Mouse (Mus musculus): Measurements from ENCODE around the gene Tagln3. TPM values are rescaled to one million over a fixed set of nuclear protein-coding genes. Genes with fewer than 3 reads are reported as not detected.

Tagln3 gene
- total RNA-seq, 4 experiments from 2014 or later, result 0.60 to 0.98 (median 0.78) TPM; not detected in 1

DNA sequence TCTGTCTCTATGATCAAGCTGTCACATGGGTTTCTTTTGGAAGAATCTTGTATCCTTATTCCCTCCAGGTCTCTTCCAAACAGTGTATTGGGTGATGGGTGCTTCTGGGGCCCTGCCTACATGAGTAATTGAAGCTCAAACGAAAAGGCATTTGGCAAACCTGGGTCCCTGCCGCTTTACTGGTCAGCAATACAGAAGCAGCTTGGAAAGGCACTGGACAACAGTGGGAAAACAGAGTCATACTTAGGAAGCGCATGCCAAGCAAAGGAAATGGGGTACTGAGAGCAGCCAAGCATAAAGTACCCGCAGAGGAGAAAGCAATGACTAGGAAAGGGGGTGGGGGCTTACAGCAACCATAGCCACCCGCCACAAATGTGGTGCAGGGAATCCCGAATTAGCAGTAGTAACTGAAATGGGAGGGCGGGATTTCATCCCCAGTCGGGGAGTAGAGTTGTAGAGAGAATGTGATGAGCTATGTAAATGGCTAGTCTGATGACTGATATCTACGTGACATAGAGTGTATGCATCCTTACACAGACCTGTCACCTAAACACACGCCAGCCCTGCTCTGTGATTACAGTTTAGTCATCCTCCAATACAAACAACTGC, 4.3 kb downstream of the Tagln3 start:
- no peak for DNase-seq (ENCODE audit: low spot score)

DNA sequence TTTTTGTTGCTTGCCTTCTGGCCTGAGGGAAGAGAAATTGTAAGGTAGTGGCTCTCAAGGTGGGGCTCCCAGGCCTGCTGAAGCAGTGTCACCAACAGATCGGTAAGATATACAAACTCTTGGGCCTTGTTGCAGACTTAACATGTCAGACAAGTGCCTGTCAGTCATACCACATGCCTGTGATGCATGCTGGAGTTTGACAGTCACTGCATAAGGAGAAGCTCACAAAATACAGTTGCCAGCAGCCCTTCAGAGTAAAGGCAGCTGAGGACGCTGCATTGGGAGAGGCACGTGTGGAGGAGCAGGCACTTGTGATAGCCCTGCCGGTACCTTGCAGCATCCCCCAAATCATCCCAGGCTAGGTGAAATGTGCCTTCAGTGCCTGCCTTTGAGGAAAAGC, 6.1 kb downstream of the Tagln3 start:
- DNase-seq (ENCODE audit: low spot score), result no peak

DNA sequence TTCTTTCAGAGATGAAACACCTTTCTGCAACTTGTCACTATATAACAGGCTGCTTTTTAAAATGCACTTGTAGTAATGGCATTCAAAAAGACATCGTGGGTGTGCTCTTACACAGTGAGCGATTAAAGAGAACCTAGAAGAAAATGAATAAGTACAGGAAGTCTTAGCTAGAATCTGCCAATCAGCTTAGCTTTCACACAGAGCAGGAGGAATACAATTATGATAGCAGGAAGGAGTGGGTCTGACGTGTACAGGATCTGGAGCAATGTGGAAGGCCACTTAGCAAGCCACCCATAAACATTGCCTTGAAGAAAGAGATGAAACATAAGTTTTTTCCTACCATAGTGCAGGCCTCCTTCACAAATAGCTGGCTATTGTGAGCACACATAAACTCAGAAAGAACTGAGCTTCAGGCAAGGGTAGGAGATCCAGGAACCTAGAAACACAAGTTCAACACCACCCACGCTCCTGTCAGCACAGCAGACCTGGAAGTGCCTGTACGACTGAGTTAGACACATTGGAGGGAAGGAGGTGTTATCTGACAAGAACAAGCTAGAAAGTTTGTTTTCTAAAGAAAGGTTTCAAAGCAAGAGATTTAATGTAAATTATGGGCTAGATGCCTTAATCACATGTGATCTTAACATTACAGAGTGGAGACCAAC, 9.8 kb downstream of the Tagln3 start:
- no peak for DNase-seq (ENCODE audit: low spot score)

DNA sequence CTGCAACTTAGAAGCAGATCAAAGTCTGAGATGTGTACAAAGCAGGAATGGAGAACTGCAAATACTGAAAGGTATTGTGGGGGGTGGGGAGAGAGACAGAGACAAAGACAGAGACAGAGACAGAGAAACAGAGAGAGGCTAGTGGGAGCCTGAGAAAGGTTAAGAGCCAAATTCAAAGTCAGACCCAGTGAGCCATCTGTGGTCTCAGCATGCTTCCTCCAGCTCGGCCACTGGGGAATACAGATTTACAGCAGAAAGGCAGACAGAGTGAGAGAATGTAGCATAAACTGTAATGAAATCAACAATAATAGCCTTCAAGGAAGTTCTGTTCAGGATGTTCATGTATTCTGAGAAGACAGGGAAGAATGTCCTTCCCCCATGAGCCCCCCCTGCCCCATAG, 10.5 kb downstream of the Tagln3 start:
- DNase-seq (ENCODE audit: low spot score), result no peak

DNA sequence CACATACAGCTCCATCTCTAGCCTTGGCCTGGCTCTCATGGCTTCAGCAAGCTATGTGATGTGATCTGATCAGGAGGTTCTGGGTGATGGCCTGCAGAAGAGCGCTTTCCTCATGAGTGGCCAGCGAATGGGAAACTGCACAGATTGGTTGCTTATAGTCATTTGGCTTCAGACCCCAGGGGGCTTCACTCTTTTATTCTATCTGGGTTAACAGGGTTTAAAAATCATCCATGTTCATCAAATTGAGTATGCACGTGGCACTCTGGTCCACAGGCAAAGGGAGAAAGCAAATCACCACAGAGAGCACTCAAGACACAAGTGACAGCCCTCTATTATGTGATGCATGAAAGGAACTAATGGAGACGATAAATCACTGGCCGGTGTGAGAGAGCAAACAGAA, 11.1 kb downstream of the Tagln3 start:
- DNase-seq (ENCODE audit: low spot score), result no peak

DNA sequence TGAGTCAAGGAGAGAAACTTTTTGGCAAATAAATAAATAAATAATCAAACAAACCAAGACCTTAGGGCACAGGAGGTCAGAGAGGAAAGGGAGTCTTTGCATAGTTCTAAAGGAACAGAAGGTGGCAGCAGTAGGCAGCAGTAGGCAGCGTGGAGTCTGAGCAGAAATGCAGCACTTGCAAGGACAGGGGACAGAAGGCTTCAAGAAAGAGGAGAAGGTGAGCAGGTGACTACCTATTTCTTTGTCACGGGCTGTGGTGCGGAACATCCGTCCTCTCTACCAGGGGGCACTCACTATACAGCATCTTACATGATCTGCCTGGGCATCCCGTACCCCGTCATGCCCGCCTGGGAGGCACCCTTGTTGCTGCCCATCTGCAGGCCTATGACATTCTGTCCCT, 13.1 kb downstream of the Tagln3 start:
- no peak for DNase-seq (ENCODE audit: low spot score)

DNA sequence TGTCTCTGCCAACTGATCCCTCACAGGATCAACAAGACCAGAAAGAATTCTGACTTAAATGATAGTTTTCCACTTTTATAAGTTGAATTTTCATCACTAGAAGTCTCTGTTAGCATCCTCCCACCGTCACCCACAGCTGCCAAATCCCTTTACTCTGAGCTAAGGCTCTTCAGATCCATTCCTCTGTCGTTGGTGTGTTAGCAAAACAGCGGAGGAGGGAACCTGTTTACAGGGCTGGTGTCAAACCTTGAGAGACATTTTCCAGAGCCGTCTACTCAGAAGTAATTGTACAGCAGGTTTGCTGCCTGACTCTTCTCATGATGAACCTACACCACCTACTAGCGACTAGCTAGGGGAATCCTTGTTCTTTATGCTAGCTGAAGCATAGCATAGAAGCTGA, 25.1 kb downstream of the Tagln3 start:
- DNase-seq (ENCODE audit: low spot score), result no peak

DNA sequence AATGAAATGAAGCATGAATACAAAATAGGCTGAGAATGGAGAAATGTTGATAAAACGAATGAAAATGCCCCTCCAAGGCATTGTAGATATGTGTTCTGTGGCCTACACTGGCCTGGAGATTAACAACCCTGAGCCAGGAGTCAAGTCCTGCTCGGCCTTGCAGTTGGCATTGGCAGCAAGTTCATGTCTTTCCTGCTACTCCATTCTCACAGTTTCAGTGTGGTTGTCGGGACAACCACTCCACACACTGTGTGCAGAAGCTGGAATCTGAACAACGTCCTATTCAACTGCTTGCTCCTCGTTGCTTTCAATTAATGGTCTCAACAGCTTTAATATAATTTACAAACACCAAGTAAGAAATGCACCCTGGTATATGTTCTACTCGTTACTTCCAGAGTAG, 26.4 kb downstream of the Tagln3 start:
- DNase-seq (ENCODE audit: low spot score), result no peak

DNA sequence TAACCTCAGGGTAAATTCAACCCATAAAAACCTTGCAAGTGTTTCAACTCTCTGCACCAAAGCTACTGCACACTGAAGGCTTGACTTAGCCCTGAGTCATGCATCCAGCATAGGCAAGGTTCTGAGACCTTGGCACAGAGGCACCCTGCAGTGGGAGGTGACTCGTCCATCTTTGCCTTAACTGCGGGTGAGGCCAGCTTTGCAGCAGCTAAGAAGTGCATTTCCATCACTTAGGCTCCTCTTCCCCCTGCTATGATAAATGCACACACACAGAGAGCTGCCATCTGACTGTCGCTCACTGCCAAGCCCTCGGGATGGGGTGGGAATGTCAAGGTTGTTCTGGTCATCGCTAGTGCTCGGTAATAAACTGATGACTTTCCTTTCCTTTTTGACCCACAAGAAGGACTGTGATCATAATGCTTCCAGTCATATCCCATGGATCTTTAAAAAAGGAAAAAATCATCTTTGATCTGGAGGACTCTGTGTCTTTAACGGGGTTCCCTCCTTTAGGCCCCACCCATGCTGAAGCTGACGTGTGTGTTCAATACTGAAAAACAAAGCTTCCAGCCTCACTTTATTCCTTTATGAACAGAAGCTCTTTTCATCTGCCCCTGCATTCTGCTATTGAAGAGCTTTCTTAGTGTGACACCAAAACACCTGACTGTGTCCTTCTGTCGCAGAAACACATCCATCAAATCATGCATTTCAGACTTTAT, 28.8 kb downstream of the Tagln3 start:
- DNase-seq (ENCODE audit: low spot score), result no peak

DNA sequence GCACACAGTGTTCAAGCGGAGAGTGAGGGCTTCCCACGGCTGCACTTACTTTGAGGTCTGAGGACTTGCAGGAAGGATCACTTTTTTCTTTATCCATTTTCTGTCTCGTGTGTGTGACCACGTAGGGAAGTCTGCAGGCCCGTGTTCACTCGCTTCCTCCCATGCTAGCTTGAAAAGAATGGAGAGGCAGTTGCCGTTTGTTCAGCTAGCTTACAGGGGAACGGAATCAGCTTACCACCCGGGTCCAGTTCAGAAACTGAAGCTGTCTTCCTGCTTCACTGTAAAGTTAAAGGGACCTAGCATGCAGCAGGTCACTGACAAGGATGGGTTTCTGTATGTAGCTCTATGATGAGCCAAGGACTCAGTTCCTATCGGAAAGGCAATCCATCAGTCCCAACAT, 30.9 kb downstream of the Tagln3 start, which contains the start of gene Tmprss7:
Tmprss7 (minus strand) TSS at position 101 of the 400 bp plus-strand sequence.
- DNase-seq (ENCODE audit: low spot score), result no peak

DNA sequence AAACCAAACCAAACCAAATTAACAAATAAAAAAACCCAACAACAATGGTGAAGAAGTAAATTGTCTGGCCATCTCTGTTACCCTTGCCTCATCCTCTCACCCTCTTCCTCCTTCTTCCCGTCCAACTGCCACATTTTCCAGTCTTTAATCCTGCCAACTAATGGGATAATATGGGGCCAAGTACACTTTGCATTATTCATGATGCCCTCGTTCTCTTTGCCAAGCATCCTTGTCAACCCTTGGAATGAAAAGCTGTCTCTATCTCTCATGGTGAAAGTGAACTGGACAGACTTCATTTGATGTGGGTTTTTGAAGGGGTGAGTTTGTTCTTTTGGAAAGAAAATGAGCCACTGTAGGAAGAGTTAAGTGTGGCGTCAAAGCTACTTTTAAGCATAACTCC, 31.6 kb downstream of the Tagln3 start:
- DNase-seq (ENCODE audit: low spot score), result no peak

DNA sequence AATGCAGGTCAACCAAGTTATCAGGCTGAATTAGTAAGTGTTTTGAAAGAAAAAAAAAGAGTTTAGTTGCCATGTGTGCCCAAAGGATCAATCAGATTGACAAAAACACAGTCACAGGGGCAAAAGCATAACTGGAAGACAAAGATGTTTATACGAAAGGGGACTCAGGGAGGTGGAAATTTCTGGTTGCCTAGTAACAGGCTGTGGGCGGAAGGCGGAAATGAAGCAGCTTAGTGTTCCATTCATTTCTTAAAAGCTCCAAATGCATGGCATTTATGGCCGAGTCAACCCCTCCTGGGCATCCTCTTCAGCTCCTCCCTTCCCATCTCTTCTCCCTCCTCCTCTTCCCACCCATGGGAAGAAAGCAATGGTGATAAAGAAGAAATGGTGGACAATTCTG, 34.2 kb downstream of the Tagln3 start:
- DNase-seq (ENCODE audit: low spot score), result no peak

DNA sequence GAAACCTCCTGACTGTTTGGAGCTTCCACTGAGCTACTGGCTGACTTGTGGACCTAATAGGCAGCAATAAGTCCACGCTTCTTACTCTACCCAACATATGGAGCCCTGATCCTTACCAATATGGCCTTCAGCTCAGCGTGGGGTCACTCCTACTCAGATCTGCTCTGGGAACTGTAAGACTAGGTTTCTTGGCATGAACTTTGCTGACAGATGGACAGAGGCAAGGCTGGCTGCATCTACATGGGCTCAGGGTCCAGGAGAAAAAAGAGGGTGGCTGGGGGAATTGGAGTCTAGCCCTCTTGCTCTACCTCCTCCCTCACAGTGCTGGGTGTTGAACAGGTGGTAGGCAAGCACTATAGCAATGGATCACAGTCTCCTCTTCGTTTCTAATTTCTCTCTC, 37.6 kb downstream of the Tagln3 start:
- no peak for DNase-seq (ENCODE audit: low spot score)

DNA sequence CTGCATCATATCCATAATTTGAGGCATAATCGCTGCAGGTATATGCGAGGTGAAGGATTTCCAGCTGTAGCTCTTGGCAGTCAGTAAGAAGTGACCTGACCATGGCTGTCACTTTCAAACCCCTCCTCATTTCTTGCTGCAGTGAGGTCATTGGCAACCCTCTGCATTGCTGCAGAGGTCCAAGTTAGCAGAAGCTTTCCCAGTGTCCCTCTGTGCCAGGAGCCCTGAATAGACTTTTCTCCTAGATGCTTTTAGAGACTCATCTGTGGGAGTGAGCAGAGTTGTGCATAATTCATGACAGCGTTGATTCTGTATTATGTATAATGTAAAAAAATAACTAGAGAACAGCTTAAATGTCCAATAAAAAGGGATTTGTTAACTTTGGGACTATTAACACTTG, 39.1 kb downstream of the Tagln3 start:
- DNase-seq (ENCODE audit: low spot score), result no peak

DNA sequence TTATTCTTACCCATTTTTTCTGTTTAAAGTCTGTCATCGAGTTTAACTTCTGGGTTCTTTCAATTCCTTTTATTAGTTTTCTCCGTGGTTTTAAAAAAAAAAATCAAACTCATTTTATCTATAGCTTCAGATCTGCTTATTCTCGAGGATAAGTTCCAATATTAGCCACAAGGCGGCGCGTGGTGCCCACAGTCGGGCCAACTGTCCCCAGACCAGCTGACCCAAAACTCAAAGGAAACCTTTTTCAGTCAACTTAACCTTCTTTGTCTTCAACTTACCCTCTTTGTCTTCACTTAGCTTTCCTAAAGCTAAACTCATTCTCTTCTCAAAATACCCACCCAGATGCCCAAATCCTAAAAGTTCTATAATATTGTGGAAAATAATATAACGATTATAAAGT, 39.6 kb downstream of the Tagln3 start:
- peak; percentile 58 for DNase-seq (ENCODE audit: low spot score)

DNA sequence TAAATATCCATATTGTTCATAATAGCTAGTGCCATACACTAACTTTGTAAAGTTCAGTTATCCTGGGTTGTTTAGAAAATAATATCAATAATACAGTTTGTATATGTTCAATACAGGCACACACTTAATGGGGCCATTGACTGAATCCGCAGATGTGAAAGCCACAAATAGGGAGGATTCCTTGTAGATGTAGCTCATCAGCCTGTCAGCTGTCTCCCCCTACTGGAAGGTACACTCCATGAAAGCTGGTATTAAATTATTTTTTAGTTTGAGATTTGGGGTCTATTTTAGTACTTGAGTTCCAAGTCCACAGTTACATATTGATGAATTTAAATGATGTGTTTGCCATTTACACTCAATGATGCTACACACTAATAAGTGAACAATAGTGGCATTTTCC, 47.9 kb downstream of the Tagln3 start:
- DNase-seq (ENCODE audit: low spot score), result no peak

DNA sequence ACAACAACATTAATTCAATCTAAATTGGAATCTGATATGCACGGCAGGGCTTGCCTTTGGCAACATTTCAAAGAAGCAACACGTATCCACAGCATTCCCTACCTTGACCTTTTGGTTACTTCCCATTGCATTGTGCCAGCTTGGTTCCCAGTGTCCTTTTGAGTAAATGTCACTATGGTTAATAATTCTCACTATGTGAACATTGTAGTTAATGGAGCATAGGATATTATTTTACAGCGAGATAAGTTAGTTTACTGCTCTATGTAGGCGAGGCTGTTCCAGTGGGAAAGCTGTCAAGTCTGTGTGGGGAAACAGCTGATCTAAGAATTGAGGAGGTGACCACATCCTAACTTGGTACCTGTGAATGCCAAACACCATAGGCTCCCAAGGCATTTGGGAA, 54.4 kb downstream of the Tagln3 start:
- DNase-seq (ENCODE audit: low spot score), result no peak

DNA sequence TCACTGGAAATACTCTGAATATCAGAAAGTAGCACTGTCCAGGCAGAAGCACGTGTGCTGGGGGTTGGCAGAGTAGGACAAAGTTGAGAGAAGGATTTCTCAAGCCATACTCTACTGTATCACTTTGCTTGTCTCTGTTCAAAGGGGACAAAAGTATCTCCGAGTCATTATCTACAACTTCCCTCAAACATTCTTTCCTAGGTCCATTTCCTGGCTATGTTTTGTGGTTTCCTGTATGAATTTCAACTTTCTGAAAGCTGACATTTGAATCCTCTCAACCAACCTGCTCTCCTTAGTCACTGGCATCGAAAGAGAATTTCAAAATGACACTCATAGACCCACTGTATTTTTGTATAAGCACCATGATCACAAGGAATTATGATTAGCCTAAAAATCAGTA, 56.2 kb downstream of the Tagln3 start:
- no peak for DNase-seq (ENCODE audit: low spot score)

DNA sequence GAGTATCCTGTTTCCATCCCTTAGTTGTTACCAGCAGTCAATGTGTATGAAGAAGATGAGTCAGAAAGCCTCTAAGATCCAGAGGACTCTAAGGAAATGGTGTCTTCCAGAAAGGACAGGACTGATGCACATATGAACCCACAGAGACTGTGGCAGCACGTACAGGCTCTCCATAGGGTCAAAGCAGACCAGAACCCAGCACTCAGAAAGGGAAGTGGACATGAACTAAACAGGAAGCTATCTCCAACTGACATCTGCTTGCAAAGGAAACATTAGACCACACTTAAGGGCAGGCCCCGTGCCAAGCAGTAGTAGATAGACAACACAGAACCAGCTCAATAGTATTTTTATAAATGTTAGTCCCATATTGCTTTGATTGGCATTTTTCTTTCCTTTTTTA, 58.3 kb downstream of the Tagln3 start:
- no peak for DNase-seq (ENCODE audit: low spot score)

DNA sequence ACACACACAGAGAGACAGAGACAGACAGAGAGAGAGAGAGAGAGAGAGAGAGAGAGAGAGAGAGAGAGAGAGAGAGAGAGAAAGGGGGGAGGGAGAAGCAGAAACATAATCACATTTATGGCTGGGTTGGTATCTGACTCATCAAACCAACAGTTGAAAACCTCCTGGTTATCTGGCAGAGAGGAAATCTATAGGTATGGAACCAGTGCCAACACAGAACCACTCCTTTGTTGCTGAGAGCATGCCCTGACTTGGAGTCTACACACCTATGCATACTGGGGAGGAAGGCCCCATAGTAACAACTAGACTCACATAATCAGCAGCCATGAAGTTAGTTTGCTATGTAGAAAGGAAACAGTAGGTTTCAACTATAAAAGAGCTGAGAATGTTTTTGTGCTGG, 62.0 kb downstream of the Tagln3 start:
- no peak for DNase-seq (ENCODE audit: low spot score)

Data from heart, adult 8-10 months (tissue).